Mouse (Mus musculus) E14TG2a.4 (cell line): ENCODE data around the gene Nkain2.

Experiments
- CTCF ChIP-seq: conservative IDR thresholded peaks from 2 replicates; pipeline ENCODE4 v1.5.1; 2014; ENCODE audit warnings: low read length
- POU5F1 ChIP-seq: IDR thresholded peaks from 2 replicates; pipeline ENCODE4 v1.6.1; 2014; ENCODE audit warnings: low read length, borderline replicate concordance

DNA sequence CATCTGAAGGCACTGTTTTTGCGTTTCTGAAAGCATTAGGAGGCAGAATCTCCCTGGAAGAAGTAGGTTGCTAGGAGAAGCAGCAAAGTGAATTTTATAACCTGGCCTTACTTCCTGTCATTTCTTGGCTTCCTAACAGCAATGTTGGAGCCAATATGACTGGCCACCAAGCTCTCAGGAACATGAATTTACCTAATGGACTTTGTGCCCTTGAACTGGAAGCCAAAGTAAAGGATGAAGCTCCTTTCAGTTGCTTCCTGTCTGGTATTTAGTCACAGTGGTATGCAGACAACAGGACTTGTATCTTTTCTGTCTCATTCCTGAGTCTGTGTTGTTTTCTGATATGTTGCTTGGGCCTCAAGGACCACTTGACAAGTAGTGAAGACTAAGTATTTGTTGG, 1063.2 kb downstream of the Nkain2 start:
- TF ChIP-seq CTCF: no peak
- no peak for TF ChIP-seq POU5F1
